Mouse (Mus musculus): ENCODE data around the gene Matn1.

- TF ChIP-seq GATA1 (IDR thresholded peaks at IDR 0.05; ENCODE audit: borderline replicate concordance, low read length) (no peak), FLI1 (IDR thresholded peaks at IDR 0.05; ENCODE audit: low read length) (no peak)
Measured at GRCm38 (mm10) chr4:130989146-130989545, 45.0 kb downstream of the Matn1 start.
